Mouse (Mus musculus): ENCODE data around the gene Sox15. TPM values are rescaled to one million over a fixed set of nuclear protein-coding genes. Genes with fewer than 3 reads are reported as not detected.
"Not testable (repeated sequence)": the region's sequence is repeated elsewhere in the genome, so short reads cannot be mapped to it uniquely, and the experiment has no call there.

Sox15 gene
- total RNA-seq, 2 experiments from 2014 or later = not detected

- DNase-seq (ENCODE audit: low spot score in 2 of 2) = no peak
Observed at GRCm38 (mm10) chr11:69697396-69697795, 42.3 kb downstream of the Sox15 start.

DNA sequence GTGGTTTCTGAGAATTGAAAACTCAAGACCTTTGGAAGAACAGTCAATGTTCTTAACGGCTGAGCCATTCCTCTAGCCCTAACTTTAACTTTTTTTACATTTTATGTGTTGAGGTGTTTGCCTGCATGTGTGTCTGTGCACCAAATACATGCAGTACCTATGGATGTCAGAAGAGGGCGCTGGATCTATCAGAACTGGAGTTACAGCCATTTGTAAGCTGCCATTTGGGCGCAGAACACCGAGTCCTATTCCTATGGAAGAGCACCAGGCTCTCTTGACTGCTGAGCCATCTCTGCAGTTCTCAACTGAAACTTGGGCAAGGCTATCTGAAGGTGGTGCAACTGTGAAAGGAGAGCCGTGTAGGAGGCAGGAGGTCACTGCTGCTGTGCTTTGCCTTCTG, 43.5 kb downstream of the Sox15 start:
- DNase-seq (ENCODE audit: low spot score in 2 of 2) = no peak

- DNase-seq (ENCODE audit: low spot score in 2 of 2) = no peak
Observed at GRCm38 (mm10) chr11:69699595-69699994, 44.5 kb downstream of the Sox15 start.

- not testable (repeated sequence) for DNase-seq (ENCODE audit: low spot score in 2 of 2)
Observed at GRCm38 (mm10) chr11:69702886-69703285, 47.8 kb downstream of the Sox15 start.

GRCm38 (mm10) chr11:69703381-69703780, 48.3 kb downstream of the Sox15 start:
- not testable (repeated sequence) for DNase-seq (ENCODE audit: low spot score in 2 of 2)

DNA sequence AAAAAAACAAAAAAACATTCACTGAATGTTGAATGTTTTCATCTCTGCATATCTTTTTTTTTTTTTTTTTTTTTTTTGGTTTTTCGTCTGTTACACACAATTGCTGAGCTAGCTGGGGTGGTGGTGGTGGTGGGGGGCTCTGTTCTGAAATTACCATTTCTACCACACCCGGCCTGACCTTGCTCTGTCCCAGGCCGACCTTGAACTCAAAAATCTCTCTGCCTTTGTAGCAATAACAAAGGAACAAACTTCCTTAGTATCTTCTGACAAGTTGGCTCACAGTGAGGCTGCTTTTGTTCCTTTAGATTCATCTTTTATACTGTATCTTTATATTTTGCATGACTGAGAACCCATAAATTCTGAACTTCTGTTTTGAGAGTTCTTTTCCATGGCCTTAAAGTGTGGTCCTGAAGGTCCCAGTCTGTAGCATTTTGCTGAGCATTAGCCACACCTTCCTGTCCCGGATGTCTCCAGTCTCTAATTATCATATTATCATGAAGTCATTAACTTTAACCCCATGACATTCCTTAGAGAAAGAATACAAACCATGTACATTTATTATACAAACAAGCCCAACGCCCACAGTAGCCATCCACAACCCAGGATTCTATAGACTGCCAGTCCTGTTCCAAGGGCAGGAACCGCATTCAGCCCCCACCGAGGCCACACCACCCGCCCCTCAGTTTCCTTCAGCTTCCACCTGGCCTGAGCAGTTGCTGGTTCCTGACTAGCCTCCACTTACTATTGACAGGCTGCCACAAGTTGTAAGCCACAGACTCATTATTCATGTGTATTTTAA, 48.9 kb downstream of the Sox15 start:
- DNase-seq (ENCODE audit: low spot score in 2 of 2) = no peak

- no peak for DNase-seq (ENCODE audit: low spot score in 2 of 2)
Observed at GRCm38 (mm10) chr11:69704613-69705010, 49.5 kb downstream of the Sox15 start.

Small RNA genes within 50 kb of the gene (microRNA-seq; reads per million reads assigned to microRNA genes)
- gene Mir1934 (ENCODE audit: borderline number of aligned reads in 2 of 2) = 3.3 to 9.8 reads per million in 2 experiments
- 0 reads per million in 2 experiments for gene Mir467f (ENCODE audit: borderline number of aligned reads in 2 of 2)

Other genes with a start within 250 kb of the Sox15 start
- 10 to 100 TPM; 32.7 to 34.8 TPM for gene Kdm6b, start 241.6 kb upstream of the Sox15 start, total RNA-seq (2021)
- under 1 TPM; 0.13 TPM for gene Dnah2, start 106.2 kb upstream of the Sox15 start, total RNA-seq (2021)
- under 1 TPM; 0.74 to 0.76 TPM for gene Efnb3, start 95.1 kb upstream of the Sox15 start, total RNA-seq (2021)
- gene Wrap53, start 75.1 kb upstream of the Sox15 start, total RNA-seq (2021) = 10 to 100 TPM in 1 of 2 experiments, 1 to 10 TPM in 1; 9.6 to 10.9 TPM
- 10 to 100 TPM; 48.4 to 53.4 TPM for gene Trp53, start 75.0 kb upstream of the Sox15 start, total RNA-seq (2021)
- 10 to 100 TPM; 32.8 to 39.8 TPM for gene Atp1b2, start 49.4 kb upstream of the Sox15 start, total RNA-seq (2021)
- gene Shbg, start 37.4 kb upstream of the Sox15 start, total RNA-seq (2021) = not detected
- 1 to 10 TPM; 5.9 to 6.5 TPM for gene Sat2, start 33.3 kb upstream of the Sox15 start, total RNA-seq (2021)
- 10 to 100 TPM; 83.5 to 90.2 TPM for gene Fxr2, start 22.3 kb upstream of the Sox15 start, total RNA-seq (2021)
- gene Mpdu1, start 7.3 kb downstream of the Sox15 start, total RNA-seq (2021) = 100 to 1,000 TPM in 1 of 2 experiments, 10 to 100 TPM in 1; 95.7 to 117 TPM
- 10 to 100 TPM; 20.5 to 36.7 TPM for gene Cd68, start 10.8 kb downstream of the Sox15 start, total RNA-seq (2021)
- gene Eif4a1, start 17.1 kb downstream of the Sox15 start, total RNA-seq (2021) = 100 to 1,000 TPM; 584 to 655 TPM
- gene Senp3, start 26.8 kb downstream of the Sox15 start, total RNA-seq (2021) = 10 to 100 TPM; 69.0 to 79.8 TPM
- gene Tnfsf13, start 30.5 kb downstream of the Sox15 start, total RNA-seq (2021) = 1 to 10 TPM; 2.8 to 5.3 TPM
- 10 to 100 TPM; 23.7 to 26.2 TPM for gene Tnfsf12, start 40.5 kb downstream of the Sox15 start, total RNA-seq (2021)
- 1 to 10 TPM; 3.6 to 4.9 TPM for gene Tnfsfm13, start 40.8 kb downstream of the Sox15 start, total RNA-seq (2021)
- gene Polr2a, start 103.3 kb downstream of the Sox15 start, total RNA-seq (2021) = 10 to 100 TPM; 55.4 to 79.7 TPM
- not detected for gene Slc35g3, start 106.7 kb downstream of the Sox15 start, total RNA-seq (2021)
- gene Zbtb4, start 110.6 kb downstream of the Sox15 start, total RNA-seq (2021) = 10 to 100 TPM; 48.2 to 71.4 TPM
- gene Chrnb1, start 140.6 kb downstream of the Sox15 start, total RNA-seq (2021) = 1 to 10 TPM; 1.3 to 3.9 TPM
- gene Fgf11, start 146.5 kb downstream of the Sox15 start, total RNA-seq (2021) = 10 to 100 TPM in 1 of 2 experiments, 1 to 10 TPM in 1; 3.0 to 13.0 TPM
- under 1 TPM; 0.36 to 0.51 TPM for gene Tmem102, start 150.3 kb downstream of the Sox15 start, total RNA-seq (2021)
- gene Gm39566, start 160.0 kb downstream of the Sox15 start, total RNA-seq (2021) = not detected
- gene Spem2, start 163.2 kb downstream of the Sox15 start, total RNA-seq (2021) = not detected
- gene Spem1, start 166.9 kb downstream of the Sox15 start, total RNA-seq (2021) = not detected
- gene Nlgn2, start 182.5 kb downstream of the Sox15 start, total RNA-seq (2021) = 10 to 100 TPM; 19.7 to 24.9 TPM
- gene Tmem256, start 183.2 kb downstream of the Sox15 start, total RNA-seq (2021) = 100 to 1,000 TPM; 145 TPM
- 10 to 100 TPM; 38.2 to 46.2 TPM for gene Plscr3, start 191.1 kb downstream of the Sox15 start, total RNA-seq (2021)
- gene Tnk1, start 203.4 kb downstream of the Sox15 start, total RNA-seq (2021) = under 1 TPM in 1 of 2 experiments, not detected in 1; 0.38 TPM
- gene Tmem95, start 222.7 kb downstream of the Sox15 start, total RNA-seq (2021) = not detected
- 1 to 10 TPM; 3.6 to 6.0 TPM for gene Kctd11, start 226.1 kb downstream of the Sox15 start, total RNA-seq (2021)
- 1 to 10 TPM in 1 of 2 experiments, under 1 TPM in 1; 0.43 to 1.5 TPM for gene Acap1, start 240.2 kb downstream of the Sox15 start, total RNA-seq (2021)
- gene 2810408A11Rik, start 245.7 kb downstream of the Sox15 start, total RNA-seq (2021) = under 1 TPM; 0.29 to 0.86 TPM
- gene Neurl4, start 245.8 kb downstream of the Sox15 start, total RNA-seq (2021) = 10 to 100 TPM; 48.5 to 53.9 TPM